Mouse (Mus musculus): ENCODE measurements around the gene St14. TPM values are rescaled to one million over a fixed set of nuclear protein-coding genes. Genes with fewer than 3 reads are reported as not detected.

Gene St14
- polyA plus RNA-seq, 1 experiment, result 0.14 TPM

DNA sequence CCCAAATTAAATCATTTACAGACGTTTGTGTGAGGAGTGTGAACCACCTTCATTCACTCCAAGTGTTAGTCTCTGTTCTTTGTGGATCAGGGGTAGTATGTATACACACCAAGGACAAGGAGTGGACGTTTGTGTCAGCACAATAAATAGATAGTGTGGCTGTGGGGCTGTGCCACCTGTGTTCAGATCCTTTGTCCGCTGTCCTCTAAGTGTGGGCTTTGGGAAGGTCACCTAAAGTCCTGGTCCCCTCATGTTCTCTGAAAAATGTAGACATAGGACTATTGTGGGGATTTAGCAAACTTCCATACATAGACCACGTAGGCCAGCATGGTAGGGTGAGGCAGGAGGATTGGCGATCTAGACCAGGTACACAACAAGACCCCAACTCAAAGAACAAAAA lies 46.1 kb downstream of the St14 start:
- no peak overlapping the region for H3K27ac ChIP-seq (ENCODE audit: control insufficient read depth, insufficient read depth, low read depth, low read length)
- H3K27me3 ChIP-seq (ENCODE audit: control insufficient read depth, insufficient read depth, low read length), result no peaks in the 10 kb centered on the region
- peaks cover 4% of the 10 kb centered on the region; the same call in 1 of the 2 replicates for H3K4me1 ChIP-seq (ENCODE audit: control insufficient read depth, insufficient read depth, low read length)
- no peak overlapping the region for H3K4me3 ChIP-seq (ENCODE audit: control insufficient read depth, low read depth, low read length)
- TF ChIP-seq CTCF (IDR thresholded peaks at IDR 0.05; ENCODE audit: control insufficient read depth, insufficient read depth, insufficient replicate concordance, low read depth, low read length) (no peak), POLR2A (IDR thresholded peaks at IDR 0.05; ENCODE audit: control insufficient read depth, low read depth, low read length) (no peak)
- H3K36me3 ChIP-seq (ENCODE audit: control insufficient read depth, insufficient read depth, low read length), result no peaks in the 10 kb centered on the region

- Histone ChIP-seq H3K36me3 (ENCODE audit: control insufficient read depth, insufficient read depth, low read length) (no peaks in the 10 kb centered on the region), H3K4me3 (ENCODE audit: control insufficient read depth, low read depth, low read length) (no peak overlapping the region), H3K27ac (ENCODE audit: control insufficient read depth, insufficient read depth, low read depth, low read length) (no peak overlapping the region), H3K4me1 (ENCODE audit: control insufficient read depth, insufficient read depth, low read length) (no peaks in the 10 kb centered on the region), H3K27me3 (ENCODE audit: control insufficient read depth, insufficient read depth, low read length) (no peaks in the 10 kb centered on the region)
- no peak for TF ChIP-seq CTCF (IDR thresholded peaks at IDR 0.05; ENCODE audit: control insufficient read depth, insufficient read depth, insufficient replicate concordance, low read depth, low read length)
- no peak for TF ChIP-seq POLR2A (IDR thresholded peaks at IDR 0.05; ENCODE audit: control insufficient read depth, low read depth, low read length)
Measured at GRCm38 (mm10) chr9:31082771-31083170, 48.9 kb downstream of the St14 start.

DNA sequence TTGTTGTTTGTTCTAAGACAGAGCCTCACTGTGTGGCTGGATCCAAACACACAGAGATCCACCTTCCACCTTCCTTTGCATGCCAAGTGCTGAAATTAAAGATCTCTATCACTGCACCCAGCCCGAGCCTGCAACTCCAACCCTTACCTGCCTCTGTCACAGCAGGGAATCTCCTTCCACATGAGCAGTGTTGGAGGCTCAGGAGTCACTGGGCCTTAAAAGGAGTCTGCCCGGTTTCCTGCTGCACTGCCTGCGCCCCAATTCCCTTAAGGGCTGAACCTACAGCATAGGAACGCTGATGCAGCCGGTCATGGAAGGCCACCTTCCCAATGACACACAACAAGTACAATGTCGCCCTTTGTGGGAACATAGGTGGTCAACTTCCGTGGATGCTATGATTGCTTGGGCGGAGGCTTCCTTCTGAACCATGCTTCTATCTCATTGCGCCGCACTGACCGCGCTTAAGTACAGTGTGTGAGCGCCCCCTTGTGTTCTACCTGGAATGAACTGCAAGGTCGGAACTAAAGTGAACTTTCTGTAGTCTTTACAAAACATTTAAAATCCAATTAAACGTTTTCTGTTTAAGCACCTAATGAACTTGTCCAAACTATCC lies 49.5 kb downstream of the St14 start:
- no peak overlapping the region for H3K4me3 ChIP-seq (ENCODE audit: control insufficient read depth, low read depth, low read length)

GRCm38 (mm10) chr9:31080726-31081125 lies 50.9 kb downstream of the St14 start:
- Histone ChIP-seq H3K27ac (ENCODE audit: control insufficient read depth, insufficient read depth, low read depth, low read length) (no peak overlapping the region), H3K4me1 (ENCODE audit: control insufficient read depth, insufficient read depth, low read length) (no peaks in the 10 kb centered on the region), H3K27me3 (ENCODE audit: control insufficient read depth, insufficient read depth, low read length) (no peaks in the 10 kb centered on the region), H3K4me3 (ENCODE audit: control insufficient read depth, low read depth, low read length) (no peak overlapping the region), H3K36me3 (ENCODE audit: control insufficient read depth, insufficient read depth, low read length) (no peaks in the 10 kb centered on the region)
- TF ChIP-seq CTCF (IDR thresholded peaks at IDR 0.05; ENCODE audit: control insufficient read depth, insufficient read depth, insufficient replicate concordance, low read depth, low read length), result no peak
- no peak for TF ChIP-seq POLR2A (IDR thresholded peaks at IDR 0.05; ENCODE audit: control insufficient read depth, low read depth, low read length)

More for the DNA sequence above, 49.5 kb downstream of the St14 start:
- Histone ChIP-seq H3K27ac (ENCODE audit: control insufficient read depth, insufficient read depth, low read depth, low read length) (no peak overlapping the region), H3K36me3 (ENCODE audit: control insufficient read depth, insufficient read depth, low read length) (no peaks in the 10 kb centered on the region), H3K4me1 (ENCODE audit: control insufficient read depth, insufficient read depth, low read length) (no peaks in the 10 kb centered on the region), H3K27me3 (ENCODE audit: control insufficient read depth, insufficient read depth, low read length) (no peaks in the 10 kb centered on the region)
- no peak for TF ChIP-seq POLR2A (IDR thresholded peaks at IDR 0.05; ENCODE audit: control insufficient read depth, low read depth, low read length)
- peak; percentile 80; the same call in 1 of the 2 replicates for TF ChIP-seq CTCF (IDR thresholded peaks at IDR 0.05; ENCODE audit: control insufficient read depth, insufficient read depth, insufficient replicate concordance, low read depth, low read length)

GRCm38 (mm10) chr9:31074836-31075235 lies 56.8 kb downstream of the St14 start:
- H3K27ac ChIP-seq (ENCODE audit: control insufficient read depth, insufficient read depth, low read depth, low read length), result no peak overlapping the region
- TF ChIP-seq POLR2A (IDR thresholded peaks at IDR 0.05; ENCODE audit: control insufficient read depth, low read depth, low read length) (no peak), CTCF (IDR thresholded peaks at IDR 0.05; ENCODE audit: control insufficient read depth, insufficient read depth, insufficient replicate concordance, low read depth, low read length) (no peak)

DNA sequence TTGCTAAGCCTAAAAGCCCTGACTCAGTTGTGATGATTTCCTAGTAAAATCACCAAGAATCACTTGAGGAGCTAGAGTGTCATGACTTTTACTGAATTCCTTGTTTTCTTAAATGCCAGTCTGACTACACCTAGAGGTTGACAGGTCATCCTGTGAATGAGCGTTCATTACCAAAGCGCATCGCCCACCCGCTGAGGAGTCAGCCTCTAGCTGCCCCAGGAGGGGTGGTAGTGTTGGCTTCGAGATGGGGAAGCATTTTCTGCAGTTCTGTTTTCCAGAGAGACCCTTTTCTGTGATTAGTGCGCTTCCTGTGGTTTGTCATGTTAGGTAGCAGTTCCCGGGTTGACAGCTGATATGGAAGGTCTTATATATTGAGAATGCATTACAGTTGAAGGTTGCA lies 57.9 kb downstream of the St14 start:
- no peaks in the 10 kb centered on the region for H3K4me1 ChIP-seq (ENCODE audit: control insufficient read depth, insufficient read depth, low read length)
- TF ChIP-seq POLR2A (IDR thresholded peaks at IDR 0.05; ENCODE audit: control insufficient read depth, low read depth, low read length) (no peak), CTCF (IDR thresholded peaks at IDR 0.05; ENCODE audit: control insufficient read depth, insufficient read depth, insufficient replicate concordance, low read depth, low read length) (no peak)

More at GRCm38 (mm10) chr9:31074836-31075235, 56.8 kb downstream of the St14 start:
- Histone ChIP-seq H3K4me3 (ENCODE audit: control insufficient read depth, low read depth, low read length) (no peak overlapping the region), H3K4me1 (ENCODE audit: control insufficient read depth, insufficient read depth, low read length) (no peaks in the 10 kb centered on the region), H3K36me3 (ENCODE audit: control insufficient read depth, insufficient read depth, low read length) (no peaks in the 10 kb centered on the region), H3K27me3 (ENCODE audit: control insufficient read depth, insufficient read depth, low read length) (no peaks in the 10 kb centered on the region)

GRCm38 (mm10) chr9:31072256-31072655 lies 59.4 kb downstream of the St14 start:
- no peak overlapping the region for H3K27ac ChIP-seq (ENCODE audit: control insufficient read depth, insufficient read depth, low read depth, low read length)
- H3K36me3 ChIP-seq (ENCODE audit: control insufficient read depth, insufficient read depth, low read length), result no peaks in the 10 kb centered on the region
- no peaks in the 10 kb centered on the region for H3K4me1 ChIP-seq (ENCODE audit: control insufficient read depth, insufficient read depth, low read length)
- no peaks in the 10 kb centered on the region for H3K27me3 ChIP-seq (ENCODE audit: control insufficient read depth, insufficient read depth, low read length)
- no peak overlapping the region for H3K4me3 ChIP-seq (ENCODE audit: control insufficient read depth, low read depth, low read length)
- TF ChIP-seq CTCF (IDR thresholded peaks at IDR 0.05; ENCODE audit: control insufficient read depth, insufficient read depth, insufficient replicate concordance, low read depth, low read length) (no peak), POLR2A (IDR thresholded peaks at IDR 0.05; ENCODE audit: control insufficient read depth, low read depth, low read length) (no peak)

More for the DNA sequence above, 57.9 kb downstream of the St14 start:
- Histone ChIP-seq H3K27ac (ENCODE audit: control insufficient read depth, insufficient read depth, low read depth, low read length) (no peak overlapping the region), H3K27me3 (ENCODE audit: control insufficient read depth, insufficient read depth, low read length) (no peaks in the 10 kb centered on the region), H3K36me3 (ENCODE audit: control insufficient read depth, insufficient read depth, low read length) (no peaks in the 10 kb centered on the region), H3K4me3 (ENCODE audit: control insufficient read depth, low read depth, low read length) (no peak overlapping the region)

All from testis, adult 2 months (tissue).